Mouse (Mus musculus) heart, postnatal 10 days (tissue): ENCODE results near the gene Smco2. TPM values are rescaled to one million over a fixed set of nuclear protein-coding genes. Genes with fewer than 3 reads are reported as not detected.

Source experiments
- DNase-seq, 2 experiments: peaks; one replicate each; pipeline ENCODE4 v3.0.0; 2021
- intact Hi-C: fragments of 180-260 bp; cut with DNase I; formaldehyde crosslinking; loops from one replicate; pipeline ENCODE4 v1.15.1; 2025
- total RNA-seq, 2 experiments: library from RNA; stranded (reverse); gene quantifications; 2 replicates each; pipeline ENCODE4 v1.2.3; 2021

Gene Smco2
- total RNA-seq, 2 experiments from 2014 or later = 0.40 to 0.62 TPM

DNA sequence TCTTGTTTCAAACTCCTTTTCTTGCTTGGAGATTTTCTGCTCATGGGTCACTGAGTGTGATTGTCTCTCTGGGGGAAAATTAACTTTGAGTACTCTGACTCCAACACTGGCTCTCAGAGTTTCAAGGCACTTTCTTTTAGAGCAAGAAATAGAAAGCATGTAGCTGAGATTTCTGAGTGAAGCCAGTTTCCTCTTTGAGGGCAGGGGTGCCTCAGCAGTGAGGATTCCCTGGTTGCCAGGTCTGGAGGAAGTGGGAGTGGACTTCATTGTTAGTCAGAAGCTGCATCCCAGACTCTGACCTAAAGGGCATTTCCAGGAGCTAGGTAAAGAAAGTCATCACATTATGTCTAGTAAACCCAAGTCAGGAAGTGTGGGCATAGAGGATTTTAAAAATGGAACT lies 40.7 kb downstream of the Smco2 start:
- DNase-seq = no peak
- intact Hi-C loops = no loop called here

DNA sequence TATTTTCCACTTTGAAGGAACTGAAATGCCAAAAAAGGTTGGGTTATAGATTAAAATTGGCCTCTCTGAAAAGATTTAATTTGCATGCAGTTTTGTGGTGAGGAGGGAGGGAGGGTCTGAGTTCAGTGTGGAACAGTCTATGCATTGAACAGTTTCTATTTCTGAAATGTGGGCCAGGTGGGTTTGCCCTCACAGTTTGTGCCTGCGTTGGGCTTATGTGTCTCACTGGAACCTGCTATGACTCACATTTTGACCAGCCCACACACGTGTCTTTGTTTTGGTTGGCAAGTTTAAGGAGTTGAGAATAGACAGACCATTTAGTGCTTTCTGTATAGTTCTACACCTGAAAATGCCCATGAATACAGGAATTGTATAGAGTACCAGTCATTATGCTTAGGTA lies 44.0 kb downstream of the Smco2 start:
- DNase-seq = no peak
- intact Hi-C loops = no loop called here

DNA sequence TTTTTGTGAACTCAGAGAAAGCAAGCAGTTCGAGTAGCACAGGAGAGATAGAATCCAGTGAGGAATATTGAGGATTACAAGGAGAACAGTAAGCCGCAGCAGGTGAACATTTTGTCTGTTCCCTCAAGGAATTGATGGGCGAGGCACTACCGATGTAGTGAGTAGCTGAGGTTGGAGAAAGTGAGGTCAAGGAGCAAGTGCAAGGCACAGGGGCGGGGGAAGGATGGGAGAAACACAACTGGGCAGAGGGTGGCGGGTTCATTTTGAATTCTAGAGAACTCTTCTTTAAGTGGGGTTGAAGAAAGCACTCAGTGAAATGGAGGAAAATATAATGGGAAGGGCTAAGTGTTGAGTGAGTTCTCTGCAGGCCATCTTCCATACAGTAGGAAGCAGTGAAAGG lies 48.8 kb downstream of the Smco2 start:
- DNase-seq = no peak
- intact Hi-C loops = no loop called here

DNA sequence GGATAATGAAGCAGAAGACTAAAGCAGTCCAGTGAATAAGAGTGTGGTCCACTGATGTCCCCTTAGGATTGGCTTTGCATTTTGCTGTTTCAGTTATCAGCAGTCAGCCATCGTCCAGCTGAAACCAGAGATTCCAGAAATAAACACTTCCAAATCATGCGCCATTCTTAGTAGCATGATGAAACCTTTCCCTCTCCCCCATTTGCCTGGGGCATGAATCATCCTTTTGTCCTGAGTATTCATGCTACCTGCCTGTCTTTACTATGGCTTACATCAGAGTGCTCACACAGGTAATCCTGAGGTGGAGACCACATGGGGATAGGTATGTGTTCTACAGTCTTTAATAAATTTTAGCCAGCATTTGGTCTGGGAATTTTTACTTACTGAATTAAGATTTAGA lies 49.7 kb downstream of the Smco2 start:
- intact Hi-C loops = no loop called here
- no peak for DNase-seq

DNA sequence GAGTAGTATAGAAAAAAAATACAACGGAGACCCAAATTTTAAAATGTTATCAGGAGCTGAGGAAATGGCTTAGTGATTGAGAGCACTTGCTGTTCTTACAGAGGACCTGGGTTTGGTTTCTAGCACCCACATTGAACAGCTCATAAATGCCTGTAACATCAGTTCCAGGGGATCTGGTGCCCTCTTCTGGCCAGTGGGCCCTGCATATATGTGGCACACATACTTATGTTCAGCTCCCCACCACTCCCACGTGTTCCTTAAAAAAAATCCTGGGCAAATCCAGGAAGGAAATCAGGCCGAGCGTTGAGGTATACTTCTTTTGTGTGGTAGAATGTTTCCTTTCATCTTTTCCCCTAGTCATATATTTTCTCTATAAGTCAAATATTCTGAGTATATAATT lies 52.0 kb downstream of the Smco2 start:
- intact Hi-C loops = no loop called here
- no peak for DNase-seq

DNA sequence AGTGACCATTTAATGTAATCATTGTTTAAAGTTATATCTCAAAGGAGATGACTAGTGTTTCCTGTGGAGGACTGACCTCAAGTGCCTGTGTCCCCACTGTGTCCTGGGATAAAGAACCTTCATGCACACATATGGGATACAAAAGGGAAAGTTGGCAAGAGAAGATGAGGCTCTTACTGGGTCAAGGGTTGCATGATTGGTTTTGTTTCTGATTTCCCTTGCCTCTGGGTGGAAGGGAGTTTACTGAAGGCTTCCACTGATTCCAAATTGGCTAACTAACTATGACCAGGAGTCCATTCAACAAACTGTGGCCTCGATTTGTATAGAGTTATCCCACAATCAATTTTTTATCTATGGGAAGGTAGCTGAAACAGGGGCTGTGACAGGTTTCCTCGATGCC lies 53.7 kb downstream of the Smco2 start:
- intact Hi-C loops = no loop called here
- no peak for DNase-seq

DNA sequence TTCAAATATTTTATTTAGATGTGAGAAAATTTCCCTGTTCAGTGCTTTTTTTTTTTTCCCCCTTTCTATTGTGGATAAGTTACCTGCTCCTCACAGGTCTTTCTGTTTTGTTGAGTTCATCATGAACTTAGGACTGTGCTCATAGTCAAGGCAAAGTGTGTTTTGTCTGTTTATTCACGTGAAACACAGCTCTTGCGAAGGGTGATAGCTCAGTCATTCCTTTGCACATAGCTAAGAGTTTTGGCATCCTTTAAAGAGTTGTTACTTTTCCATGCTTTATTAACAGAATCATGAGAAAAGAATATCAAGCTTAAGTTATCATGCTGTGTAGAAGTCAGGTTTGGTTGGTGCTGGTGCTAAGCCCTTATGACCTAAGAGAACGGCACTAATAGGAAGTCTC lies 54.8 kb downstream of the Smco2 start:
- DNase-seq = no peak
- intact Hi-C loops = no loop called here

DNA sequence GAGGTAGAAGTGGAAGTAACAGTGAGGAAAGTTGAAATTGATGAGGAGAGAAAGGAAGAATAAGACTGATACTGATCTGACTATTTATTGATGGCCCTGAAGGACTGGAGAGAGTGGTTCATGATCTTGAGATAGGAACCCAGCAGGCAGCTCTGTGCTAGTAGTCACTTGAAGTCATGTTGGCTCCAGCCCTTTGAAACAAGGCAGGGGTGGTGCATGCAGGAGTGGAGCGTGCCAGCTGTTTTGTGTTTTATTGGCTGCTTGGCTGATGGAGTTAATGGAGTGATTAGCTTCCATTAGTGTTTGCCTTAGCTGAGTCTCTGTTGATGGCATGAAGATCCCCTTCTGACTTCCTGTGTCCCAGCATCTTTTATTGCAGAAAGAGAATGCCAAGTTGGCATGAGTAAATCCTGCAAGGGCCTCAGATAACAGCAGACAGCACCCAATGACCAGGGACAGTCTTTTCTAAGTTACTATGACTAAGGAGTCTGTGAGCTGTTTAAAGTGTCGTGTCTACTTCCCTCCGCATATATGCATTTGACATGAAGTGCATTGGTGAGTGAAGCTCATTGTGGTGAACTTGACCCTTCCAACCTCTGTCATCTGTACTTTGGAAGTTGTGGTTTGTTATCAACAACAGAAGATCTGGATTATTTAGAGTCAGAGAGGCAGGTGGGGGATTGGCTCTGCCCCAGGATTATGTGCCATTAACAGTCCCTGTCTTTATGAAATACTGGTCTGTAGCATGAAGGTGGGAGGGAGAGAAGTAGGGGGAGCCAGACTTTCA lies 56.3 kb downstream of the Smco2 start:
- intact Hi-C loops = no loop called here
- DNase-seq = no peak

DNA sequence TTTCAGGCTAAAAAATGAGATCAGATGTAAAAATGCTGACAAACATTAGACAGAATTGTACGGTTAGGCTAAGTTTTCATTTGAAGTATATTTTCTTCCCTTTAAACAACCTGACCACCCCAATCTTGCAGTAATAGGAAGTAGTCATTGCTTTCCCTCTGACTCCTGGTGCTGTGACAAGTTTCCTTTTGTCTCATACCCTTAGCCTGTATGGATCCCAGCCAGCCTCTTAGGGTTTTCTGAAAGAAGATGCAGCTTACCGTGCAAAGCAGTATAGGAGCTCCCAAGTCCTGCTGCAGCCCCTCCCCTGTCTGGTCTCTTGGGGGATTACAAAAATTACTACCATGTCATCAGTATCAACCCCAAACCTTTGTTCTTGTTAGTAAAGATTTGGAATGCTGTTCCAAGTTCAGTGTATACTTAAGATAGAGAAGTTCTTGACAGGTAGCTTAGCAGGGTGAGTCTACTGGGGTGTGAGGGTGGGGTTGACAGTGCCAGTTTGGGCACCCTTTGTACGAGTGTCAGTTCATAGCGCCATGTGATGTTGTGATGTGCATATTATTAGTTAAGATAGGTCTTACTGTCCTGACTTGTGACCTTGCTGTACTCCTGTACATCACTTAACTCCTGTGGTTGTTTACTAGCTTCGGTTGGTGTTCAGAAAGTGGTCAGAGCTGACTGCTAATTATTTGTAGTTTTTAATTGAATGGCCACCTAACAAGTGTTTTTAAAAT lies 57.3 kb downstream of the Smco2 start:
- DNase-seq = no peak
- intact Hi-C loops = no loop called here

DNA sequence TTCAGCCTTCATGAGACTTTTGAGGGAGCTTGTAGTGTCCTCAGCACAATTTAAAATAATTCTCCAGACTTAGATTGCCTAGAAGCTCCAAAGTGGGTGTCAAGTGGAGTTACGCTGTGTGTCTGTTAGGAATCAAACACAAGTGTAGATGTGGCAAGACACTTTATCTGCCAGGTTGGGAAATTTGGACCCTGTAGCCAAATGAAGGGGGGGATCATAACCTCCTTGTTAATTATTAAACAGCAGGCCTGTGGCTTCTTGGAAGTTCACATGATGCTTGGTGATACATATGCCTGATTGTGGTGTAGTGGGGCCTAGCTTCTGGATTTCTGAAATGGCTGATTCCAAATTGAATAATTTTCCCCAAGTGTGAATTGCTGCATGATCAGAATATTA lies 57.9 kb downstream of the Smco2 start:
- DNase-seq = no peak
- intact Hi-C loops = no loop called here

DNA sequence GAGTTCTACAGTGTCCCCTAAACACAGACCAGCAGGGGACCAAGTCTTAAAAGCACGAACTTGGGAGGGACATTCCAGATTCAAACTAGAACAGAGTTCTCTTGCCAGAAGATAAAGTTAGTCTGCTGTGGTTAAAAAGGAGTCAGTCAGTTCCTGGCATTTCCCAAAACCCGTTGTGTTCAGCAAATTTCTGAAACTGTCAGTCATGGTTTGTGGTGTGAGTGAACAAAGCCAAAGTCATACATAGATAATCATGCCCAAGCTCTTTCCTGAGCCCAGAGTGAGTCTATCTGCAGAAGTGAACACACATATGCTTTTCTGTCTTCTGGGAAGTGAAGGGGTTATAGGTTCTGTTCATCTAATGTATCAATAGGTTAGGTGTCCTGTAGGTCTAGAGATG lies 58.9 kb downstream of the Smco2 start:
- DNase-seq = no peak
- intact Hi-C loops = no loop called here

DNA sequence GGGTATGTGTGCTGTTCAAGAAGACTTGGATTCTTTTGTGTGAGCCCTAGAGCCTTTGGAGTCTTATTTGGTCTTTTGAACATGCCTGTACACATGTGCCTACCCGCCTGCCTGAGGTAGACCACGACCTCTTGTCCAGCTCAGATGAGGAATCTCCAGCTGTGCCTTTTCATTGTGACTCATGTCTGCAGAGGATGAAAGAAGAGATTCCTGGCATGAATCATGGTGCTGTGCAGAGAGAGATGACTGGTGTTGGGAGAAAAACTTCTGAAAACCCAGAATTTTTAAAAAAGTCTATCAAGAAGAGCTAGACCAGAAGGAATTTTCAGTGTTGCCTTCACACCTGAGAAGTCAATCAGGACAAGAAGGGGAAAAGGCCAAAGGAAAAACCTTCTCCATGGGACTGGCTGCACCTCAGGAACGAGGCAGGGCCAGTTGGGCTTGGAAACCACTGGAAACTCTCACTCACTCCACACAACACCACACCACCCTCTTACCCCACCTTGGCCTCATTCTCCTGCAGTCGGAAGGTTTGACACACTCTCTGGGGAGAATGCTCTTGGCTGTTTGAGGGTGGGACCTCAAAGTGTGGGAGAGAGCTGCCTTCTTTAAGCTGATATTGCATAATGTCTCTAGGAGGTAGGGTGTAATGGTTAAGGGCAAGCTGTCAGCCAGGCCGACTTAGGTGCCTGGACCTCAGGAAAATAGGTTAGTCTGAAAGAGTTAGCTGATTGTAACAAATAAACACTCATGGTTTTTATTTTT lies 60.0 kb downstream of the Smco2 start:
- DNase-seq = no peak
- intact Hi-C loops = loop anchor here (2.0 kb wide), 2 partner anchors 15 to 21 kb away; partner anchors contain the start of gene Ppfibp1

DNA sequence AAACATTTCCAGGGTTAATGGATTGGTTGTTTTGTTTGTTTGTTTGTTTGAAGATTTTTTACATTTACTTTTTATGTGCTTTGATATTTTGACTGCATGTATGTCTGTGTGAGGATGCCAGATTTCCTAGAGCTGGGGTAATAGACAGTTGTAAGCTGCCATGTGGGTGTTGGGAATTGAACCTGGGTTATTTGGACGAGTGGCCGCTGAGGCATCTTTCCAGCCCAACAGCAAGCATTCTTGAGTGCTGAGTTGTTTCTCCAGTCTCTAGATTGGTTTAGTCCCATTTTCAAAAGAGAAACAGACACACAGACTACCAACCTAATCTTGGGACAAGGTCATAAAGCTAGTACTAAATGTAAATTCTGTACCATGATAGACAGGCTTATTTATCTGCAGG lies 60.9 kb downstream of the Smco2 start:
- intact Hi-C loops = loop anchor here (2.0 kb wide), 2 partner anchors 14 to 22 kb away; partner anchors contain the start of gene Ppfibp1
- no peak for DNase-seq

DNA sequence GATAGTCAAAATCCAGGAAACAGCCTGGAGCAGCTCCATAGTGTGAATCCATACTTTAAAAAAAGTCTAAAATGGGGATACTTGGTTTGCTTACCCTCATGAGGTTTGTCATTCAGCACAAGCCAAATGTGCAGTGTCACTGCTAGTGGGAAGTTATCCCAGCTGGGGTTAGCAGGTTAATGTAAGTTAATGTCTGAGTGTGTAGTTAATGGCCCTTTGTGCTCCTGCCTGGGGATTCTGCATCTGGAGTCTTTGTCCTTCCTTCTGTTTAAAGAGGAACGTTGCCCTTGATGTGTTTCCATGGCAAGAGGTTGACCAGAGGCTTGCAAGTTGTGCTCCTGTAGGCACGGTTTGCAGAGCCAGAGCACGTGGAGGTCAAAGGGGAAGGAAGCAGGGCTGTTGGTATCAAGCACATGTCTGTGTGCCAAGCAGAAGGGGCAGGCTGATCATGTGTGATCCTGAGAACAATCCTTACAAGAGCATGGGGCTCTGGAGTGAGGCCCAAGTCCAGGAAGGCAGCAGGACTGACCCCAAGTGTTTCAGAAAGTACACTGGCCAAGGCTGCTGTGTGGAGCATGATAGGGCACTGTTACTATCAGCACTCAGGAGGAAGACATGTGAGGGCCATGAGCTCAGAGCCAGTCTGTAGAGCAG lies 63.1 kb downstream of the Smco2 start:
- intact Hi-C loops = no loop called here
- DNase-seq = peak in 1 of 2 experiments; percentile 51

DNA sequence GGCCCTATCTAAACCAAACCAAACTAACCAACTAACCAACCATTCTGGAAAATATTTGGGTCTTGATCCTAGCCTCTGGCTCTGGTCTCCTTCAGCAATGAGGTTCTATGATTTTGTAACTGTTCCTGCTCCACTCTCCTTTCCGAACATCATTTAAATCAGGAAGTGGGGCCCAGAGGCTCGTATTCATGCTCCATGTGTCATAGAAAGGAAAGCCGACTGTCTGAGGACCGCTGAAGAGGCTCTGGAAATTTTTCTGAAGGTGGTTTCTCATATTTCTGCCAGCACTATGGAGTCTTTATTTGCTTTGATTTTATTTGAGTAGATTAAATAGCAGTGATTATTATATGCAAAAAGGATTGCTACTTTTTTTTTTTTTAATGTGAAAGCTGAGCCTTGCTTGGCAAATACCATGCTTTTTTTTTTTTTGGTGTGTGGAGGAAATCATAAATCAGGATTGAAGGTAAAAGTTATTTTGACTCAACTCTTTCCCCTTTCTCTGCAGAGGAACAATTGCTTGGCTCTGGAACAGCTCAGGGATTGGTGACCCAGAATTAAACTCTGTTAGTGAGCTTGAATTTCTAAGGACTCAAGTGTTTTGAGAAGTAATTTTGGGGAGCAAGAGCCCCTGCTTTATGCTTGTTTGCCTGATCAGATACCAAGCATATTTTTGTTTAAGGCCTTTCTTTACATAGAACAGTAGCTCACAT lies 63.7 kb downstream of the Smco2 start:
- intact Hi-C loops = no loop called here
- DNase-seq = no peak

DNA sequence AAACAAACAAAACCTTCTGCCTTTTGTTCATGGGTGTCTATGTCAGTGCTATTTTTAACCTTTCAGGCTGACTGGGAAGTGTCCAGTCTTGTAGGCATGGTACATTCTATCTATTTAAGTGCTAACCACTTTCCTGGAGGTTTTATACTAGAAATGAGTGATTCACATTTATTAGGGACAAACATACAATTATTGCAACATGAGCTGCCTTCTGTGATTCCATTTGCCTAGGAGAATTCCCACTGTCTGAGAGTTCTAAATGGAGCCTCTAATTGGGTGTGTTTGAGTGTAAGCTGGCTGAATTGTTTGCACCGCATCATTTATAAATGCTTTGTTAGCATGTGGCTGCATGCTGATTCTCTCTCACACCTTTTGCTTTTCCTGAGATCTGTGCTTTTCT lies 65.9 kb downstream of the Smco2 start:
- no peak for DNase-seq
- intact Hi-C loops = no loop called here

DNA sequence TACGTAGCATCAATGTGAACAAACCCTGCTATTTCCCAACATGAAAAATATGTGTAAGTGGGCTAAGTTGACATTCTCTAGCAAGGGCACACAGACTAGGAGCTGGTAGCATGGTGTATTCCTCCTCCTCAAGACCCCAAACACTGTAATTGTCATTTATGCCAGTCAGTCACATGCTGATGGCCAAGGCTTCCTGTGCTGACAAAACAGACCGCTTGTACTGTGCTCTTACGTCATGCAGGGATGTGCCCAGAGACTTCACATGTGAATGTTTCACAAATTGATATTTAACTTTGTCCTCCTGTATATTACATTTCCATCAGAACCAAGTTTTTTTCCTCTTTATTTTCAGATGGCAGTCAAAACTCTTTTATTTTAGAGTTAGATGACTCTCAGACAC lies 67.5 kb downstream of the Smco2 start:
- DNase-seq = no peak
- intact Hi-C loops = no loop called here

DNA sequence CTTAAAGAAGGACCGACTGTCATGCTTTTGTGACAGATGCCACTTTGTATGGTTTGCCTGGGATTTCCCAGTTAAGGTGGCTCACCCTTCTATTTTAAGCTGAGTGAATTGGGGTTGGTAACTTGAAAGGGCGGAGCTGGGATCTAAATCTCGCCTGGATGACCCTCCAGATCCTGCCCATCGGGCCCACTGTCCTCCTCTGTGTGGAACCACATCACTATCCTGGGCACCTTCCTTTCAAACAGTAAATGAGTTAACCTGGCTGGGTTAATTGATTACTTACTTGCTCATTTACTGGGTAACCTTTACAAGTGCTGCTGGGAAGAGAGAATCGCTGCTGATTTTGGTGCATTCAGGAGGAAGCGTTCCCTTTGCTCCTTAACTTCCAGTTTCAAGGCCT lies 68.4 kb downstream of the Smco2 start:
- intact Hi-C loops = no loop called here

More for the DNA sequence above, 68.4 kb downstream of the Smco2 start:
- DNase-seq = no peak
